Mouse (Mus musculus) midbrain, embryonic 16.5 days (tissue): ENCODE measurements at regions not wholly inside any gene's neighbourhood (a gene's known extent, or its start where the extent isn't known, plus 50 kb on each side); places are given as distances from the start of the nearest gene placed in this dataset.

Experiments used
- ATAC-seq: fragments of 200-750 bp; cut with Nextera tagmentation; 2 replicates; pipeline ENCODE4 v1.8.0; 2017; ENCODE audit warnings: moderate TSS enrichment
- H3K27ac ChIP-seq: fragments of 300-500 bp; sonication (generic); 2 replicates; pipeline ENCODE4 v1.5.1; 2014; ENCODE audit warnings: mild to moderate bottlenecking, low read length, mixed read lengths
- H3K27me3 ChIP-seq: fragments of 300-500 bp; sonication (generic); 2 replicates; pipeline ENCODE4 v1.6.1; 2014; ENCODE audit warnings: low read depth, low read length, mixed read lengths; ENCODE audit not compliant: control insufficient read depth, insufficient read depth
- H3K36me3 ChIP-seq: fragments of 300-500 bp; sonication (generic); 2 replicates; pipeline ENCODE4 v1.6.1; 2014; ENCODE audit warnings: mild to moderate bottlenecking, low read length, moderate library complexity, mixed read lengths; ENCODE audit not compliant: control insufficient read depth, insufficient read depth
- H3K4me1 ChIP-seq: fragments of 300-500 bp; sonication (generic); 2 replicates; pipeline ENCODE4 v1.6.1; 2014; ENCODE audit warnings: mild to moderate bottlenecking, low read length, mixed read lengths; ENCODE audit not compliant: control insufficient read depth, insufficient read depth
- H3K4me2 ChIP-seq: fragments of 300-500 bp; sonication (generic); 2 replicates; pipeline ENCODE4 v1.6.1; 2014; ENCODE audit warnings: mild to moderate bottlenecking, low read length, mixed read lengths
- H3K4me3 ChIP-seq: fragments of 300-500 bp; sonication (generic); 2 replicates; pipeline ENCODE4 v1.5.1; 2014; ENCODE audit warnings: low read depth, mild to moderate bottlenecking, low read length, moderate library complexity, mixed read lengths
- H3K9ac ChIP-seq: fragments of 300-500 bp; sonication (generic); 2 replicates; pipeline ENCODE4 v1.6.1; 2014; ENCODE audit warnings: low read depth, low read length, mixed read lengths
- H3K9me3 ChIP-seq: fragments of 300-500 bp; sonication (generic); replicated peaks from 2 replicates; pipeline ENCODE4 v1.6.1; 2014; ENCODE audit warnings: mild to moderate bottlenecking, low read length, mixed read lengths; ENCODE audit not compliant: control insufficient read depth, poor library complexity, severe bottlenecking
- WGBS: fragments of 180-500 bp; shearing (Covaris S2); extraction: QIAGEN DNeasy Blood & Tissue Kit; methylation state at CpG from one replicate; pipeline ENCODE4 v1.1.7; 2014; 5-methylcytosine and 5-hydroxymethylcytosine counted together

GRCm38 (mm10) chr3:144365894-144366293 is 160.9 kb upstream of the Lmo4 start:
- ATAC-seq: no peak
- WGBS: 51% methylated on average over 4 of the region's 4 CpGs

GRCm38 (mm10) chr3:144362472-144362871 is 157.5 kb upstream of the Lmo4 start:
- H3K9me3 ChIP-seq: no peaks in the 10 kb centered on the region
- H3K9ac ChIP-seq: no peak overlapping the region
- no peak overlapping the region for H3K27ac ChIP-seq
- 64% methylated on average over 10 of the region's 10 CpGs for WGBS
- no peaks in the 10 kb centered on the region for H3K27me3 ChIP-seq
- no peak overlapping the region for H3K4me3 ChIP-seq
- no peaks in the 10 kb centered on the region for H3K4me1 ChIP-seq
- no peak overlapping the region for H3K4me2 ChIP-seq
- ATAC-seq: no peak
- no peaks in the 10 kb centered on the region for H3K36me3 ChIP-seq

More at GRCm38 (mm10) chr3:144365894-144366293, 160.9 kb upstream of the Lmo4 start:
- Histone ChIP-seq H3K36me3 (no peaks in the 10 kb centered on the region), H3K9me3 (no peaks in the 10 kb centered on the region), H3K9ac (no peak overlapping the region), H3K4me2 (no peak overlapping the region), H3K4me1 (peaks cover 7% of the 10 kb centered on the region; the same call in 1 of the 2 replicates), H3K27ac (no peak overlapping the region), H3K27me3 (no peaks in the 10 kb centered on the region), H3K4me3 (no peak overlapping the region)

- Histone ChIP-seq H3K4me2 (no peak overlapping the region), H3K27me3 (no peaks in the 10 kb centered on the region), H3K27ac (no peak overlapping the region), H3K9me3 (no peaks in the 10 kb centered on the region), H3K4me1 (no peaks in the 10 kb centered on the region; the same call in 1 of the 2 replicates), H3K9ac (no peak overlapping the region), H3K4me3 (no peak overlapping the region), H3K36me3 (no peaks in the 10 kb centered on the region)
- 84% methylated on average over 4 of the region's 4 CpGs for WGBS
- ATAC-seq: no peak
Observed at GRCm38 (mm10) chr3:144361203-144361978, 156.4 kb upstream of the Lmo4 start.

- no peaks in the 10 kb centered on the region for H3K36me3 ChIP-seq
- 33% methylated on average over 11 of the region's 11 CpGs for WGBS
- no peak overlapping the region for H3K9ac ChIP-seq
- no peak overlapping the region for H3K4me3 ChIP-seq
- ATAC-seq: no peak
- no peaks in the 10 kb centered on the region; the same call in 1 of the 2 replicates for H3K4me1 ChIP-seq
- H3K4me2 ChIP-seq: no peak overlapping the region
- H3K27ac ChIP-seq: no peak overlapping the region
- H3K9me3 ChIP-seq: no peaks in the 10 kb centered on the region
- no peaks in the 10 kb centered on the region for H3K27me3 ChIP-seq
Observed at GRCm38 (mm10) chr3:144356948-144357295, 151.9 kb upstream of the Lmo4 start.

- Histone ChIP-seq H3K9ac (no peak overlapping the region), H3K27ac (no peak overlapping the region), H3K9me3 (no peaks in the 10 kb centered on the region), H3K4me2 (no peak overlapping the region), H3K36me3 (no peaks in the 10 kb centered on the region), H3K4me3 (no peak overlapping the region), H3K27me3 (no peaks in the 10 kb centered on the region), H3K4me1 (no peaks in the 10 kb centered on the region; the same call in 1 of the 2 replicates)
- ATAC-seq: peak; percentile 59
- 53% methylated on average over 17 of the region's 17 CpGs for WGBS
Observed at GRCm38 (mm10) chr3:144356103-144356947, 151.3 kb upstream of the Lmo4 start.

GRCm38 (mm10) chr3:144352559-144352958 is 147.5 kb upstream of the Lmo4 start:
- no peak overlapping the region for H3K9ac ChIP-seq
- ATAC-seq: no peak
- no peak overlapping the region for H3K4me2 ChIP-seq
- no peaks in the 10 kb centered on the region for H3K27me3 ChIP-seq
- H3K36me3 ChIP-seq: no peaks in the 10 kb centered on the region
- no peaks in the 10 kb centered on the region for H3K9me3 ChIP-seq
- WGBS: 96% methylated on average over 4 of the region's 4 CpGs
- H3K4me3 ChIP-seq: no peak overlapping the region
- no peaks in the 10 kb centered on the region; the same call in 1 of the 2 replicates for H3K4me1 ChIP-seq
- no peak overlapping the region for H3K27ac ChIP-seq

- Histone ChIP-seq H3K4me1 (no peaks in the 10 kb centered on the region), H3K27ac (no peak overlapping the region), H3K27me3 (no peaks in the 10 kb centered on the region), H3K36me3 (no peaks in the 10 kb centered on the region), H3K4me3 (no peak overlapping the region), H3K9me3 (no peaks in the 10 kb centered on the region), H3K4me2 (no peak overlapping the region), H3K9ac (no peak overlapping the region)
- 89% methylated on average over 9 of the region's 9 CpGs for WGBS
- no peak for ATAC-seq
Observed at GRCm38 (mm10) chr3:144348431-144348830, 143.4 kb upstream of the Lmo4 start.

GRCm38 (mm10) chr3:144335237-144335636 is 130.2 kb upstream of the Lmo4 start:
- no peaks in the 10 kb centered on the region for H3K36me3 ChIP-seq
- 52% methylated on average over 3 of the region's 3 CpGs for WGBS
- ATAC-seq: no peak

GRCm38 (mm10) chr3:144334201-144334600 is 129.2 kb upstream of the Lmo4 start:
- Histone ChIP-seq H3K9me3 (no peaks in the 10 kb centered on the region), H3K4me1 (0 out of 2 replicates have a peak, but pooled peaks cover 3% of the 10 kb centered on the region), H3K27ac (no peak overlapping the region), H3K4me2 (no peak overlapping the region), H3K36me3 (no peaks in the 10 kb centered on the region), H3K27me3 (no peaks in the 10 kb centered on the region), H3K4me3 (no peak overlapping the region), H3K9ac (no peak overlapping the region)
- 94% methylated on average over 5 of the region's 5 CpGs for WGBS
- ATAC-seq: no peak

More at GRCm38 (mm10) chr3:144335237-144335636, 130.2 kb upstream of the Lmo4 start:
- H3K4me3 ChIP-seq: no peak overlapping the region
- H3K9me3 ChIP-seq: no peaks in the 10 kb centered on the region
- H3K27me3 ChIP-seq: no peaks in the 10 kb centered on the region
- H3K9ac ChIP-seq: no peak overlapping the region
- 0 out of 2 replicates have a peak, but pooled peaks cover 3% of the 10 kb centered on the region for H3K4me1 ChIP-seq
- H3K4me2 ChIP-seq: no peak overlapping the region
- H3K27ac ChIP-seq: no peak overlapping the region
